Mouse (Mus musculus) MEL (cell line): ENCODE measurements around the gene Cbx4. TPM values are rescaled to one million over a fixed set of nuclear protein-coding genes. Genes with fewer than 3 reads are reported as not detected.

Experiments
- DNase-seq: peaks from one replicate; pipeline ENCODE4 v3.0.0; 2011; ENCODE audit warnings: low read depth, low spot score
- H3K27ac ChIP-seq: 2 replicates; pipeline ENCODE4 v1.5.1; 2012; ENCODE audit warnings: low read depth, mild to moderate bottlenecking, control low read depth, low read length, moderate library complexity; ENCODE audit not compliant: control insufficient read depth
- H3K27me3 ChIP-seq, 2 experiments: fragments of 150-350 bp in 1 of 2; sonication (generic) in 1 of 2; 2 replicates each; pipeline ENCODE4 v1.6.1; 2012; ENCODE audit warnings: low read length in 2 of 2, mild to moderate bottlenecking in 2 of 2, improper control_type of control experiment in 1 of 2, moderate library complexity in 1 of 2; ENCODE audit not compliant: insufficient read depth in 2 of 2, control insufficient read depth in 1 of 2
- H3K36me3 ChIP-seq, 2 experiments: 2 replicates each; pipeline ENCODE4 v1.6.1; 2012 to 2014; ENCODE audit warnings: low read length in 2 of 2, improper control_type of control experiment in 1 of 2, inconsistent platforms in 1 of 2, mild to moderate bottlenecking in 1 of 2; ENCODE audit not compliant: insufficient read depth in 2 of 2, control insufficient read depth in 1 of 2
- H3K4me1 ChIP-seq, 2 experiments: fragments of 150-350 bp in 1 of 2; sonication (generic) in 1 of 2; 2 replicates each; pipeline ENCODE4 v1.6.1; 2012; ENCODE audit warnings: low read length in 2 of 2, improper control_type of control experiment in 1 of 2, mild to moderate bottlenecking in 1 of 2; ENCODE audit not compliant: insufficient read depth in 2 of 2, control insufficient read depth in 1 of 2
- H3K4me3 ChIP-seq, 2 experiments: fragments of 150-350 bp in 1 of 2; sonication (generic) in 1 of 2; 2 replicates each; pipeline ENCODE4 v1.5.1; 2012; ENCODE audit warnings: low read depth in 2 of 2, low read length in 2 of 2, mild to moderate bottlenecking in 2 of 2, moderate library complexity in 2 of 2, control low read depth in 1 of 2, improper control_type of control experiment in 1 of 2; ENCODE audit not compliant: control insufficient read depth in 1 of 2, insufficient read depth in 1 of 2
- H3K79me2 ChIP-seq: 2 replicates; pipeline ENCODE4 v1.6.1; 2012; ENCODE audit warnings: mild to moderate bottlenecking, low read length, moderate library complexity; ENCODE audit not compliant: control insufficient read depth, poor library complexity, insufficient read depth
- H3K9ac ChIP-seq: 2 replicates; pipeline ENCODE4 v1.6.1; 2012; ENCODE audit warnings: low read depth, mild to moderate bottlenecking, control low read depth, low read length, moderate library complexity; ENCODE audit not compliant: control insufficient read depth, poor library complexity, severe bottlenecking
- H3K9me3 ChIP-seq: fragments of 150-350 bp; sonication (generic); replicated peaks from 2 replicates; pipeline ENCODE4 v1.6.1; 2012; ENCODE audit warnings: mild to moderate bottlenecking, low read length, improper control_type of control experiment, moderate library complexity; ENCODE audit not compliant: insufficient read depth
- BHLHE40 ChIP-seq: IDR thresholded peaks from 2 replicates; pipeline ENCODE4 v1.6.1; 2012; ENCODE audit warnings: low read depth, mild to moderate bottlenecking, inconsistent platforms, low read length, improper control_type of control experiment, borderline replicate concordance
- CHD1 ChIP-seq: IDR thresholded peaks from 2 replicates; pipeline ENCODE4 v1.6.1; 2012; ENCODE audit warnings: low read depth, mild to moderate bottlenecking, inconsistent platforms, low read length, improper control_type of control experiment
- CTCF ChIP-seq, 3 experiments: IDR thresholded peaks in 2 of 3; conservative IDR thresholded peaks in 1 of 3; 2 replicates each; pipeline ENCODE4 v1.5.1; 2011 to 2012; ENCODE audit warnings: low read length in 3 of 3, low read depth in 2 of 3, mild to moderate bottlenecking in 2 of 3, improper control_type of control experiment in 1 of 3, inconsistent platforms in 1 of 3, mixed read lengths in 1 of 3, moderate library complexity in 1 of 3; ENCODE audit not compliant: control insufficient read depth in 1 of 3, insufficient read depth in 1 of 3, poor library complexity in 1 of 3, severe bottlenecking in 1 of 3
- E2F4 ChIP-seq: IDR thresholded peaks from 2 replicates; pipeline ENCODE4 v1.6.1; 2011; ENCODE audit warnings: low read depth, low read length, improper control_type of control experiment, borderline replicate concordance
- ELF1 ChIP-seq: IDR thresholded peaks from 2 replicates; pipeline ENCODE4 v1.6.1; 2014; ENCODE audit warnings: low read depth, mild to moderate bottlenecking, inconsistent platforms, low read length, improper control_type of control experiment, moderate library complexity
- EP300 ChIP-seq, 2 experiments: IDR thresholded peaks; 2 replicates each; pipeline ENCODE4 v1.6.1; 2011; ENCODE audit warnings: improper control_type of control experiment in 2 of 2, low read length in 2 of 2, low read depth in 1 of 2, mild to moderate bottlenecking in 1 of 2
- ETS1 ChIP-seq: IDR thresholded peaks from 2 replicates; pipeline ENCODE4 v1.6.1; 2012; ENCODE audit warnings: low read depth, mild to moderate bottlenecking, inconsistent platforms, low read length, improper control_type of control experiment, moderate library complexity
- HCFC1 ChIP-seq: IDR thresholded peaks from 2 replicates; pipeline ENCODE4 v1.6.1; 2012; ENCODE audit warnings: low read depth, mild to moderate bottlenecking, inconsistent platforms, low read length, improper control_type of control experiment, moderate library complexity
- JUND ChIP-seq: IDR thresholded peaks from 2 replicates; pipeline ENCODE4 v1.6.1; 2011; ENCODE audit warnings: low read depth, mild to moderate bottlenecking, improper control_type of control experiment, low read length
- MAFK ChIP-seq: IDR thresholded peaks from 2 replicates; pipeline ENCODE4 v1.6.1; 2011; ENCODE audit warnings: low read depth, mild to moderate bottlenecking, low read length, improper control_type of control experiment, borderline replicate concordance
- MAX ChIP-seq: IDR thresholded peaks from 2 replicates; pipeline ENCODE4 v1.6.1; 2011; ENCODE audit warnings: low read length, improper control_type of control experiment
- MYB ChIP-seq: IDR thresholded peaks from 2 replicates; pipeline ENCODE4 v1.6.1; 2011; ENCODE audit warnings: mild to moderate bottlenecking, low read depth, low read length, improper control_type of control experiment
- MYC ChIP-seq: IDR thresholded peaks from 2 replicates; pipeline ENCODE4 v1.6.1; 2011; ENCODE audit warnings: low read depth, mild to moderate bottlenecking, low read length, improper control_type of control experiment, moderate library complexity
- POLR2AphosphoS2 ChIP-seq: IDR thresholded peaks from 2 replicates; pipeline ENCODE4 v1.6.1; 2011; ENCODE audit warnings: low read length, improper control_type of control experiment
- RAD21 ChIP-seq: IDR thresholded peaks from 2 replicates; pipeline ENCODE4 v1.6.1; 2011; ENCODE audit warnings: mild to moderate bottlenecking, low read depth, low read length, improper control_type of control experiment
- SIN3A ChIP-seq: IDR thresholded peaks from 2 replicates; pipeline ENCODE4 v1.6.1; 2012; ENCODE audit warnings: low read length, improper control_type of control experiment, inconsistent platforms
- TAL1 ChIP-seq: IDR thresholded peaks from 2 replicates; pipeline ENCODE4 v1.6.1; 2012; ENCODE audit warnings: mild to moderate bottlenecking, inconsistent platforms, low read length, moderate library complexity, mixed read lengths
- TBP ChIP-seq: IDR thresholded peaks from 2 replicates; pipeline ENCODE4 v1.8.0; 2011; ENCODE audit warnings: low read depth, low read length, improper control_type of control experiment
- ZKSCAN1 ChIP-seq: IDR thresholded peaks from 2 replicates; pipeline ENCODE4 v1.6.1; 2012; ENCODE audit warnings: low read depth, mild to moderate bottlenecking, inconsistent platforms, low read length, improper control_type of control experiment, moderate library complexity
- polyA plus RNA-seq, 2 experiments: library from polyadenylated mRNA; stranded (reverse) in 1 of 2; unstranded in 1 of 2; fragments of >175 nt in 1 of 2; fragments of >200 nt in 1 of 2; gene quantifications; 2 replicates each; pipeline versions ENCODE4 v1.2.1 to v1.2.4; 2012; ENCODE audit warnings: low replicate concordance in 2 of 2, low read depth in 1 of 2; ENCODE audit not compliant: insufficient read length in 2 of 2, insufficient read depth in 1 of 2, missing spikeins in 1 of 2
- total RNA-seq: library from RNA; depleted of rRNA; stranded (reverse); fragments of 300-350 nt; gene quantifications from 2 replicates; pipeline ENCODE4 v1.2.3, GENCODE M21; 2012

The Cbx4 gene
- total and polyA plus RNA-seq, 3 experiments: 8.0 to 22.6 TPM; not detected in 1

GRCm38 (mm10) chr11:119041750-119042465, 44.1 kb downstream of the Cbx4 start:
- Histone ChIP-seq H3K79me2 (peaks cover 4% of the 10 kb centered on the region), H3K27ac (no peak overlapping the region), H3K4me1 (peaks cover 0 to 10% of the 10 kb centered on the region in 2 experiments; a peak in 3 of 4 replicates), H3K9me3 (no peaks in the 10 kb centered on the region), H3K36me3 (peaks cover 0 to 9% of the 10 kb centered on the region in 2 experiments; a peak in 2 of 4 replicates), H3K9ac (peak overlapping the region; percentile 85), H3K27me3 (no peaks in the 10 kb centered on the region), H3K4me3 (peak overlapping the region; percentile 84 to 90)
- TF ChIP-seq RAD21: no peak
- TF ChIP-seq BHLHE40: no peak
- TF ChIP-seq E2F4: no peak
- no peak for TF ChIP-seq ZKSCAN1
- no peak for TF ChIP-seq MYC
- no peak for TF ChIP-seq ETS1
- TF ChIP-seq ELF1: no peak
- TF ChIP-seq POLR2AphosphoS2: no peak
- TF ChIP-seq HCFC1: no peak
- no peak for TF ChIP-seq CHD1
- TF ChIP-seq MAFK: no peak
- no peak for TF ChIP-seq MAX
- no peak for TF ChIP-seq CTCF (IDR thresholded peaks at IDR 0.05 in 2 of 3, conservative IDR thresholded peaks at IDR 0.05 in 1 of 3; ENCODE audit: control insufficient read depth in 1 of 3, insufficient read depth in 1 of 3, low read depth in 2 of 3, low read length in 3 of 3, poor library complexity in 1 of 3, severe bottlenecking in 1 of 3)
- no peak for TF ChIP-seq TAL1
- TF ChIP-seq JUND: no peak
- TF ChIP-seq SIN3A: no peak
- DNase-seq: no peak

- Histone ChIP-seq H3K27ac (no peak overlapping the region), H3K79me2 (peaks cover 4% of the 10 kb centered on the region), H3K4me1 (peaks cover 0 to 10% of the 10 kb centered on the region in 2 experiments; a peak in 3 of 4 replicates), H3K36me3 (peaks cover 0 to 9% of the 10 kb centered on the region in 2 experiments; a peak in 2 of 4 replicates), H3K4me3 (peak overlapping the region; percentile 84 to 90), H3K9me3 (no peaks in the 10 kb centered on the region), H3K27me3 (no peaks in the 10 kb centered on the region), H3K9ac (peak overlapping the region; percentile 85)
- TF ChIP-seq HCFC1 (no peak), MYB (no peak), TBP (0 out of 2 replicates have a peak, but pooled peaks have one; percentile 8), JUND (no peak), EP300 (IDR thresholded peaks at IDR 0.05; ENCODE audit: low read depth in 1 of 2, low read length in 2 of 2) (no peak)
- DNase-seq: no peak
These were observed 44.7 kb downstream of the Cbx4 start for GRCm38 (mm10) chr11:119041325-119041716.
